Mouse (Mus musculus): ENCODE results near the gene Sgpl1.
A peak's percentile ranks its signal among the peaks of the same experiment; 100 is the strongest.
"Not testable (repeated sequence)": the region's sequence is repeated elsewhere in the genome, so short reads cannot be mapped to it uniquely, and the experiment has no call there.

Sgpl1 gene

DNA sequence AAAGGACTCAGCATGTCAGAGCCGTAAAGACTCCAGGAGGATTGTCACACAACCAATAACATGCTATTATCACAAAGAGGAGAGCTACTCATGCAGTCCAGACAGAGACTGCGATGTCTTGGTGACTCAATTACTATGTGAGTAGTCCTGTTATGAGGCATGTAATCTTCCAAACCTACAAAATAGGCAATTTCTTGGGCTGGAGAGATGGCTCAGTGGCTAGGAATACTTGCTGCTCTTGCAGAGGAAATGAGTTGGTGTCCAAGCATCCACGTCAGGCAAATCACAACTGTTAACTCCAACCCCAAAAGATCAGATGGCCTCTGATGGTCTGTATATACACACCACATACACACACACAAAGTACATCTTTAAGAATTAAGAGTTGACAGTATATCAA lies 8.1 kb upstream of the Sgpl1 start:
- no peak for ATAC-seq (ENCODE audit: low TSS enrichment)

GRCm38 (mm10) chr10:61152131-61152530 lies 4.6 kb upstream of the Sgpl1 start:
- no peak for ATAC-seq (ENCODE audit: low TSS enrichment)

GRCm38 (mm10) chr10:61150616-61151015 lies 3.1 kb upstream of the Sgpl1 start:
- no peak for ATAC-seq (ENCODE audit: low TSS enrichment)

- ATAC-seq (ENCODE audit: low TSS enrichment): no peak
Observed at GRCm38 (mm10) chr10:61149476-61149875, 2.0 kb upstream of the Sgpl1 start.

DNA sequence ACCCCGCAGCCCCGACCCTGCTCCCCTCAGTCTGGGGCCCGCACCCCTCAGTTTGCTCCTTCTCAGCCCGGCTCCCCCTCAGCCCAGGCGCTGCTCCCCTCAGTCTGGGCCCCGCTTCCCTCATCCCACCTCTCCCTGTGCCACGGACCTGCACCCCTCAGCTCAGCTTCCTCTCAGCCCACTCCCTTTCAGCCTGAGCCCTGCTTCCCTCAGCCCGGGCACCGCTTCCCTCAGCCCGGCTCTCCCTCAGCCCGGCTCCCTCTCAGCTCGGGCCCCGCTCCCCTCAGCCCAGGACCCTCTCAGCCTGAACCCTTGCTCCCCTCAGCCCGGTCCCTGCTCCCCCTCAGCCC lies 721 bp downstream of the Sgpl1 start:
- peak; percentile 36 for ATAC-seq (ENCODE audit: low TSS enrichment)

- peak; percentile 47; the same call in 1 of the 2 replicates for ATAC-seq (ENCODE audit: low TSS enrichment)
Observed at GRCm38 (mm10) chr10:61146119-61146806, 1.2 kb downstream of the Sgpl1 start.

DNA sequence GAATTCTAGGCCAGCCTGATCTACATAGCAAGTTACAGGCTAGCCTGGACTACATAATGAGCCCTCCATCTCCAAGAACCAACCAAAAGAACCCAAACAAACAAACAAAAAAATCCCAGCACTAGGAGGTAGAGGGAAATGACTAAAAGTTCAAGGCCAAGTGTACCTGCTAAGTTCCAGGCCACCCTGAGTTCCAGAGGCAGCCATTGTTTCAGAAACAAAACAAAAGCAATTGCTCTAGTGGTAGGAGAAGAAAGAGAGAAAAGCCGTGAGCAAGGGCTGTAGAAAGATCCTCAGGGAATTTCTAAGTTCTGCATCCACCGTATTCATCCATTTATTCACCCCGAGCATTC lies 1.8 kb downstream of the Sgpl1 start:
- no peak for ATAC-seq (ENCODE audit: low TSS enrichment)

DNA sequence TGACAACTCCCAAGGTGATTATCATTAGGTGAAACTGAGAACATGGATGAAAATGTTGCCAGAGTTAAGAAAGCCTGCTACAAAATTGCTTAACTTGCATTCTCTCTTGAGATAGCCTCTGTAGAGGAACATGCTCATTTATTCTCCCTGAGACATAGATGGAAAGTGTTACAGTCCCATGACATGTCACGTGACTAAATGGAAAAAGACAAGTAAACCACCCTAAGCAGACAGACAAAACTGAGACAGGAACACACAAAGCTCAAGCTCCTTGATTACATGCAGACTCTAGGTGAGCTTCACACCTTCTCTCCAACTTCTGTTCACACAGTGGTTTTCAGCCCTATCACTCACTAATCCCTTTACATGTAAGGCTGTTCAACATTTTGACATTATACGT lies 4.2 kb downstream of the Sgpl1 start:
- no peak for ATAC-seq (ENCODE audit: low TSS enrichment)

GRCm38 (mm10) chr10:61137567-61137966 lies 9.9 kb downstream of the Sgpl1 start:
- ATAC-seq (ENCODE audit: low TSS enrichment): no peak

DNA sequence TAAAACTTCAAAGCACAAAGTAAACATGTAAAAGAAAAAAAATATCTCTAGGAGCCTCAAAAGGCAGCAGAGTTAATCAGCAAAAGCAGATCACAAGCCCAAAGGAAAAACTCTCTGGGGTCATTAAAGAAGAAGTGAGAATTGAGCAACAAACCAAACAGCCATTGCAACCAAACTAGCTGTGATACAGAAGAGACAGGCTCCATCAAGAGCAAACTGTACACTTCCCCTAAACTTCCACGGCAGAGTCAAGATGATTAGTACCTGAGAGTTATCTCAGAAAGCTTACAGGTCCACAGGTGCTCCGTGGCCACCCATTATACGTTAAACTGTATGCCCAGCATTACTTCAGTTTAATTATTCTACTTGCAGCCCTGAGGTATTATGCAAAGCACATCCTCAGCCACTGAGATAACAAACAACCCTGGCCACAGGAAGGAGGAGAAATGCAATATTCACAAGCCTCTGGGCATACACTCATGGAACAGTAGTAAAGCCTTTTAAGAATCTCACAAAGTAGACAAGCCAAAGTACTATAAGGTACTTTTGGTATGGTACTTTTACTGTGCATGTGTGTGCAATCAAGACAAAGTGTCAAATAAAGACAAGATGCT lies 12.2 kb downstream of the Sgpl1 start:
- ATAC-seq (ENCODE audit: low TSS enrichment): no peak

GRCm38 (mm10) chr10:61134041-61134440 lies 13.5 kb downstream of the Sgpl1 start:
- ATAC-seq (ENCODE audit: low TSS enrichment): no peak

DNA sequence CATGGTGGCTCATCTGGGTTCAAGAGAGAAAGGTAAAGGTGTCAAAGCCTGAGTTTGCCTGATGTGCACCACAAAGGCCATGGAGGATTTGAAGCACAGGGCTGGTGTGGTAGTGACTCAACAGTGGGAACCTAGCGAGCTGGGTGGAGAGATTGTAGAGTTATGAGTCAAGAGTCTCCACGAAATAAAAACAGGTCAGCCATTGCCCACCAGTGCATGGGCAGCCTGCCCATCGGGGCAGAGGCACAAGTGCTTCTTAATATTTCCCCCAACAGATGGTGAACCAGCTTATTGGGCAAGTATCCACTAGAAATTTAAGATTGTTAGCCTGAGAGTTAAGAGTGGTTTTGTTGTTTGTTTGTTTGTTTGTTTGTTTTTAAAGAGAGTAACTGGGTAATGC lies 16.5 kb downstream of the Sgpl1 start:
- ATAC-seq (ENCODE audit: low TSS enrichment): no peak

GRCm38 (mm10) chr10:61128701-61129365 lies 18.7 kb downstream of the Sgpl1 start:
- no peak for ATAC-seq (ENCODE audit: low TSS enrichment)

- ATAC-seq (ENCODE audit: low TSS enrichment): no peak
Observed at GRCm38 (mm10) chr10:61124462-61124861, 23.0 kb downstream of the Sgpl1 start.

- ATAC-seq (ENCODE audit: low TSS enrichment): no peak
Observed at GRCm38 (mm10) chr10:61123276-61123913, 24.1 kb downstream of the Sgpl1 start.

DNA sequence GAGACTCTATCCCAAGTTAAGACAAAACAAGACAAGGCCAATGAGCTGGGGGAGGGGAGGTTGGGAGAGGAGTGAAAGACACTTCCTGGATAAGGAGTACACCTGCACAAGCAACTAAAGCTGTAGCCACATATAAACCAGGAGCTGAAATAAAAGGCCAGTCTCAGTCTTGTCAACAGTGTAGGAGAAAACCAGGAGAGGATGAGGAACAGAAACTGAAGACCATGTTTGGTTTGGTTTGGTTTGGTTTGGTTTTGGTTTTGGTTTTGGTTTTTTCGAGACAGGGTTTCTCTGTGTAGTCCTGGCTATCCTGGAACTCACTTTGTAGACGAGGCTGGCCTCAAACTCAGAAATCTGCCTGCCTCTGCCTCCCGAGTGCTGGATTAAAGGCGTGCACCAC lies 25.8 kb downstream of the Sgpl1 start:
- ATAC-seq (ENCODE audit: low TSS enrichment): not testable (repeated sequence)

GRCm38 (mm10) chr10:61114246-61114720 lies 33.2 kb downstream of the Sgpl1 start:
- no peak for ATAC-seq (ENCODE audit: low TSS enrichment)

DNA sequence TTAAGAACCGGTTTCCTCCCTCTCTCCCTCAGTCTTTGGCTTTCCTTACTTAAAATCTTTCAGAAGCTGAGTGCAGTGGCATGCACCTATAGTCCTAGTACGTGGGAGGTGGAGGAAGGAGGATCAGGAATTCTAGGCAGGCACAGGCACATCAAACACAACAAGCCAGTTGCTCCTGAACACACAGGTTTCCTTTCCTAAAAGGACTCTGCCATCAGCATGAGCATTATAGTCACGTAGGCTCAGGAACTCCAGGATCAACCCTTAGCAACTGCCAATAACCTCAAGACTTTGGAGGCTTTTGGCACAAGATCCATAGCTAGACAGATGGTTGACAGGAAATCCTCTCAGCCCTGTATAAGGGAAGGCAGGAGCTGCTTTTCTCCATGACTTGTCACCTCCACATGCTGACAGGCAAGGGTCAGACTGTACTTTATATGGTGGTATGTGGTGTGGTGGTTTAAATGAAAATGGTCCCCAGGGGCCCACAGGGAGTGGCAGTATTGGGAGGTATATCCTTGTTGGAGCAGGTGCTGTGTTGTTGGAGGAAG lies 43.9 kb downstream of the Sgpl1 start:
- no peak for ATAC-seq (ENCODE audit: low TSS enrichment)

DNA sequence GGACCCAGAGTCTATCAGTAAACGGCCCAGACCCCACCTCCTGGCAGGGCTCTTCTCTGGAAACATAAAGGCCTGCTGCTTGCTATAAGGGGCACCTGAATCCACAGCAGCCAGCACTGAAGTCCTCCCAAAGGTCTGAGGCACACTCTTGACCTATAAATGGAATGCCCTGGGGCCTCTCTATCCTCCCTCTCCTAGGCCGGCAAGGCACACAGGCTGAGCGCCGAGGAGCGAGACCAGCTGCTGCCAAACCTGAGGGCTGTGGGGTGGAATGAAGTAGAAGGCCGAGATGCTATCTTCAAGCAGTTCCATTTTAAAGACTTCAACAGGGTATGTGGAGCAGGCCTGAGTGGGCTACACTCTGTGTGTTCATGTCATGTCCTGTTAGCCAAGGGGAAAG lies 55.6 kb downstream of the Sgpl1 start:
- no peak for ATAC-seq (ENCODE audit: low TSS enrichment)

- peak; percentile 44; the same call in 1 of the 2 replicates for ATAC-seq (ENCODE audit: low TSS enrichment)
Observed at GRCm38 (mm10) chr10:61089170-61090142, 58.0 kb downstream of the Sgpl1 start, which contains the start of gene Pcbd1. Gene Pcbd1, plus strand, starts transcription at chr10:61089331.

DNA sequence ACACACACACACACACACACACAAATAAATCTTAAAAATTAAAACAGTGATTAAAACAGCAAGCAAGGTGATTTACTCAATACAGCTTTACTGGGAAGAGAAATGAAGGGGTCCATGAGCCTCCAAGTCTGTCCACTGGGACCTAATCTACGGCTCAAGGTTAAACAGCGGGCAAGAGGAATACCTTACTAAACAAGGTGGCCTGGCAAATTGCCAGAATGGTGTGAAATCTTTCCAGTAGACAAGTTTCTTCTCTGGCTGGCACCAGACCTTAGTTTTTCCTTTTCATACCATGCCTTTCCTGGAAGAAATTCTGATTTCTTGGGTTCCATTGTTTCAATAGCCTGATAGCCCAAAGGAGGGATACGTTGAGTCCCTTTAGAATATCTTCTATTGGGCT lies 59.0 kb downstream of the Sgpl1 start:
- no peak for ATAC-seq (ENCODE audit: low TSS enrichment)

All from frontal cortex, adult (tissue).